Mouse (Mus musculus) bone marrow macrophage, adult 2 months (primary cell): ENCODE results near the gene Fndc7.

Experiments
- CTCF ChIP-seq: IDR thresholded peaks from 2 replicates; pipeline ENCODE4 v1.5.1; 2012; ENCODE audit warnings: low read depth, mild to moderate bottlenecking, low read length, moderate library complexity
- POLR2A ChIP-seq: IDR thresholded peaks from 2 replicates; pipeline ENCODE4 v1.6.1; 2012; ENCODE audit warnings: mild to moderate bottlenecking, low read depth, low read length, borderline replicate concordance

GRCm38 (mm10) chr3:108910303-108911080 is 20.7 kb upstream of the Fndc7 start:
- TF ChIP-seq CTCF: no peak
- TF ChIP-seq POLR2A: no peak
